Mouse (Mus musculus) neural tube, embryonic 12.5 days (tissue): Measurements from ENCODE around the gene Fbxl22. TPM values are rescaled to one million over a fixed set of nuclear protein-coding genes. Genes with fewer than 3 reads are reported as not detected.

Source experiments
- polyA plus RNA-seq: library from polyadenylated mRNA; unstranded; fragments of >200 nt; fragmentation: Nextera tagmentation; extraction: Ambion mirVana; gene quantifications from 2 replicates; pipeline ENCODE4 v1.2.1, GENCODE M21; 2016

Fbxl22 gene
- polyA plus RNA-seq, 1 experiment from 2014 or later, result 2.8 TPM

Other genes with a start within 250 kb of the Fbxl22 start
- gene Herc1, start 164.1 kb downstream of the Fbxl22 start, polyA plus RNA-seq, result 44.2 and 46.7 TPM in 2 replicates
- 93.9 and 99.8 TPM in 2 replicates for gene Usp3, start 78.5 kb upstream of the Fbxl22 start, polyA plus RNA-seq
- 0.31 and 0.38 TPM in 2 replicates for gene Car12, start 199.1 kb upstream of the Fbxl22 start, polyA plus RNA-seq